11 mouse cellular contexts compared by ENCODE assay signal in genomic region chr19:44161515-44161914, GRCm38 (mm10). TPM values are rescaled to one million over a fixed set of nuclear protein-coding genes. Genes with fewer than 3 reads are reported as not detected.
A peak's percentile ranks its signal among the peaks of the same experiment; 100 is the strongest.
DNase-seq lines count a peak whose midpoint lies in the region; ATAC-seq and TF ChIP-seq lines count a peak whose summit lies in the region.
"Had no signal": no experiment of that assay in that cellular context is flagged by ENCODE, and none has a peak within 500 bp of the region (broad histone marks: within the 10 kb centered on the region; RNA-seq: fewer than 3 reads in every experiment).

No protein-coding gene starts in this region.

- no peak for TF ChIP-seq EP300 in liver, postnatal 0 days (IDR thresholded peaks at IDR 0.05; ENCODE audit: low read depth)

- H3K4me2 ChIP-seq in forebrain, embryonic 14.5 days (ENCODE audit: low read length): no peak overlapping the region
- H3K4me2 ChIP-seq in forebrain, embryonic 13.5 days: no peak overlapping the region
- H3K4me2 ChIP-seq in liver, postnatal 0 days (ENCODE audit: low read depth, low read length): no peak overlapping the region

- no peaks in the 10 kb centered on the region for H3K9me3 ChIP-seq in forebrain, embryonic 14.5 days (replicated peaks; ENCODE audit: control insufficient read depth, low read length)
- no peaks in the 10 kb centered on the region for H3K9me3 ChIP-seq in forebrain, embryonic 13.5 days (replicated peaks)
- H3K9me3 ChIP-seq in liver, postnatal 0 days (ENCODE audit: low read length): no peaks in the 10 kb centered on the region

- no peaks in the 10 kb centered on the region for H3K4me1 ChIP-seq in forebrain, embryonic 14.5 days (ENCODE audit: control insufficient read depth, insufficient read depth, low read length)
- no peaks in the 10 kb centered on the region for H3K4me1 ChIP-seq in forebrain, embryonic 13.5 days
- H3K4me1 ChIP-seq in liver, postnatal 0 days (ENCODE audit: insufficient read depth): no peaks in the 10 kb centered on the region

- no peak overlapping the region for H3K9ac ChIP-seq in forebrain, embryonic 14.5 days (ENCODE audit: low read length)
- no peak overlapping the region for H3K9ac ChIP-seq in forebrain, embryonic 13.5 days
- no peak overlapping the region for H3K9ac ChIP-seq in liver, postnatal 0 days (replicated peaks)

- no peak for TF ChIP-seq POLR2A in brain, embryonic 14.5 days (IDR thresholded peaks at IDR 0.05; ENCODE audit: borderline replicate concordance, extremely low read depth, insufficient read depth, insufficient read length, poor library complexity, severe bottlenecking)

- H3K4me3 ChIP-seq in forebrain, embryonic 14.5 days (ENCODE audit: low read depth, low read length): no peak overlapping the region
- H3K4me3 ChIP-seq in forebrain, embryonic 13.5 days: no peak overlapping the region
- no peak overlapping the region for H3K4me3 ChIP-seq in liver, postnatal 0 days (ENCODE audit: low read depth, low read length)

- ATAC-seq in forebrain, embryonic 14.5 days: no peak
- ATAC-seq in forebrain, embryonic 13.5 days: no peak
- ATAC-seq in liver, postnatal 0 days: no peak

- 12% methylated on average over 3 of the region's 3 CpGs for WGBS in forebrain, embryonic 14.5 days
- WGBS in forebrain, embryonic 13.5 days: 17% methylated on average over 3 of the region's 3 CpGs
- WGBS in liver, postnatal 0 days (ENCODE audit: insufficient replicate concordance): 10% methylated on average over 3 of the region's 3 CpGs

- no peak overlapping the region for H3K27ac ChIP-seq in forebrain, embryonic 14.5 days (ENCODE audit: low read depth, low read length)
- H3K27ac ChIP-seq in forebrain, embryonic 13.5 days: no peak overlapping the region
- H3K27ac ChIP-seq in liver, postnatal 0 days (ENCODE audit: low read depth): no peak overlapping the region

- H3K36me3 ChIP-seq in forebrain, embryonic 14.5 days (ENCODE audit: control insufficient read depth, insufficient read depth, low read length): no peaks in the 10 kb centered on the region
- no peaks in the 10 kb centered on the region for H3K36me3 ChIP-seq in forebrain, embryonic 13.5 days (ENCODE audit: poor library complexity, severe bottlenecking)
- H3K36me3 ChIP-seq in liver, postnatal 0 days (replicated peaks; ENCODE audit: insufficient read depth, low read length): no peaks in the 10 kb centered on the region

- DNase-seq in forebrain, embryonic 14.5 days (ENCODE audit: low spot score): peak; percentile 59
- DNase-seq in liver, postnatal 0 days: no peak
- no peak for DNase-seq in liver
- peak; percentile 54 for DNase-seq in brain, embryonic 14.5 days (ENCODE audit: low read depth)
- peak; percentile 9 for DNase-seq in retina, adult 2 months (ENCODE audit: low read depth, low spot score)
- DNase-seq in urinary bladder, postnatal 14 days (ENCODE audit: low spot score): no peak
- DNase-seq in layer of hippocampus, postnatal 25 days (ENCODE audit: extremely low spot score in 1 of 2, low spot score in 1 of 2): no peak
- DNase-seq: cerebellum, adult 18-20 months; thymus, postnatal 36 days had no signal

- H3K27me3 ChIP-seq in forebrain, embryonic 14.5 days (replicated peaks; ENCODE audit: control insufficient read depth, insufficient read depth, low read length): no peaks in the 10 kb centered on the region
- H3K27me3 ChIP-seq in forebrain, embryonic 13.5 days: 0 out of 2 replicates have a peak, but pooled peaks cover 1% of the 10 kb centered on the region
- H3K27me3 ChIP-seq in liver, postnatal 0 days (ENCODE audit: insufficient read depth, low read length): no peaks in the 10 kb centered on the region

- TF ChIP-seq CTCF in liver, postnatal 0 days (IDR thresholded peaks at IDR 0.05; ENCODE audit: low read depth): peak; percentile 74
- TF ChIP-seq CTCF in brain, embryonic 14.5 days (IDR thresholded peaks at IDR 0.05; ENCODE audit: borderline replicate concordance, extremely low read depth, insufficient read depth, insufficient read length): peak; percentile 54; the same call in 1 of the 2 replicates

RNA-seq across cellular contexts. Expression of gene Bloc1s2, which starts 15.3 kb away (rescaled TPM):
- 165 and 168 TPM in 2 replicates for polyA plus RNA-seq in forebrain, embryonic 14.5 days (2014; fragmentation: Nextera tagmentation; extraction: Ambion mirVana)
- polyA plus RNA-seq in forebrain, embryonic 13.5 days (2015; fragmentation: Nextera tagmentation; extraction: Ambion mirVana): 130 and 141 TPM in 2 replicates
- 31.6 and 33.2 TPM in 2 replicates for polyA plus RNA-seq in liver, postnatal 0 days (2015; fragmentation: Nextera tagmentation; extraction: Ambion mirVana)
- 91.2 and 104 TPM in 2 replicates for polyA plus RNA-seq in brain, embryonic 14.5 days (2012; rRNA removed)
- 10 to 100 TPM; 60.2 to 62.3 TPM for total RNA-seq in layer of hippocampus, postnatal 25 days (2021)

RNA-seq across cellular contexts. Expression of gene Cwf19l1, which starts 25.8 kb away (rescaled TPM):
- 37.3 and 43.0 TPM in 2 replicates for polyA plus RNA-seq in forebrain, embryonic 14.5 days (2014; fragmentation: Nextera tagmentation; extraction: Ambion mirVana)
- polyA plus RNA-seq in forebrain, embryonic 13.5 days (2015; fragmentation: Nextera tagmentation; extraction: Ambion mirVana): 37.1 and 39.4 TPM in 2 replicates
- polyA plus RNA-seq in liver, postnatal 0 days (2015; fragmentation: Nextera tagmentation; extraction: Ambion mirVana): 12.3 and 12.6 TPM in 2 replicates
- 30.7 and 31.7 TPM in 2 replicates for polyA plus RNA-seq in brain, embryonic 14.5 days (2012; rRNA removed)
- 10 to 100 TPM; 16.6 to 18.9 TPM for total RNA-seq in layer of hippocampus, postnatal 25 days (2021)

RNA-seq across cellular contexts. Expression of gene Pkd2l1, which starts 30.7 kb away (rescaled TPM):
- polyA plus RNA-seq in forebrain, embryonic 14.5 days (2014; fragmentation: Nextera tagmentation; extraction: Ambion mirVana): 0.15 TPM in 2 replicates
- polyA plus RNA-seq in forebrain, embryonic 13.5 days (2015; fragmentation: Nextera tagmentation; extraction: Ambion mirVana): 0.11 and 0.17 TPM in 2 replicates
- not detected in 2 replicates for polyA plus RNA-seq in liver, postnatal 0 days (2015; fragmentation: Nextera tagmentation; extraction: Ambion mirVana)
- 0.19 and 0.26 TPM in 2 replicates for polyA plus RNA-seq in brain, embryonic 14.5 days (2012; rRNA removed)
- under 1 TPM; 0.09 to 0.25 TPM for total RNA-seq in layer of hippocampus, postnatal 25 days (2021)
- total RNA-seq: gastrocnemius, adult 8-10 months had no signal

RNA-seq across cellular contexts. Expression of gene Scd3, which starts 41.6 kb away (rescaled TPM):
- 2.0 and 2.1 TPM in 2 replicates for polyA plus RNA-seq in forebrain, embryonic 14.5 days (2014; fragmentation: Nextera tagmentation; extraction: Ambion mirVana)
- 1.4 and 1.6 TPM in 2 replicates for polyA plus RNA-seq in forebrain, embryonic 13.5 days (2015; fragmentation: Nextera tagmentation; extraction: Ambion mirVana)
- polyA plus RNA-seq in liver, postnatal 0 days (2015; fragmentation: Nextera tagmentation; extraction: Ambion mirVana): not detected in 2 replicates
- polyA plus RNA-seq in brain, embryonic 14.5 days (2012; rRNA removed): 3.1 and 3.5 TPM in 2 replicates
- total RNA-seq in layer of hippocampus, postnatal 25 days (2021): 1 to 10 TPM; 1.1 to 1.6 TPM
- total RNA-seq: gastrocnemius, adult 8-10 months had no signal

RNA-seq across cellular contexts. Expression of gene Chuk, which starts 54.2 kb away (rescaled TPM):
- 44.8 and 51.2 TPM in 2 replicates for polyA plus RNA-seq in forebrain, embryonic 14.5 days (2014; fragmentation: Nextera tagmentation; extraction: Ambion mirVana)
- 61.7 and 63.3 TPM in 2 replicates for polyA plus RNA-seq in forebrain, embryonic 13.5 days (2015; fragmentation: Nextera tagmentation; extraction: Ambion mirVana)
- 27.7 and 29.6 TPM in 2 replicates for polyA plus RNA-seq in liver, postnatal 0 days (2015; fragmentation: Nextera tagmentation; extraction: Ambion mirVana)
- 107 and 111 TPM in 2 replicates for polyA plus RNA-seq in brain, embryonic 14.5 days (2012; rRNA removed)
- total RNA-seq in layer of hippocampus, postnatal 25 days (2021): 10 to 100 TPM; 32.2 to 49.4 TPM

Comparison
In these comparisons a context has a peak if more than half of its experiments do, and no peak if none do; other contexts are left out.
1. DNase-seq: peak in forebrain, embryonic 14.5 days (single experiment), brain, embryonic 14.5 days (single experiment) and retina, adult 2 months (single experiment); none in liver, postnatal 0 days (single experiment), liver (single experiment), urinary bladder, postnatal 14 days (single experiment) and layer of hippocampus, postnatal 25 days (0 of 2).